In the genomic region with DNA sequence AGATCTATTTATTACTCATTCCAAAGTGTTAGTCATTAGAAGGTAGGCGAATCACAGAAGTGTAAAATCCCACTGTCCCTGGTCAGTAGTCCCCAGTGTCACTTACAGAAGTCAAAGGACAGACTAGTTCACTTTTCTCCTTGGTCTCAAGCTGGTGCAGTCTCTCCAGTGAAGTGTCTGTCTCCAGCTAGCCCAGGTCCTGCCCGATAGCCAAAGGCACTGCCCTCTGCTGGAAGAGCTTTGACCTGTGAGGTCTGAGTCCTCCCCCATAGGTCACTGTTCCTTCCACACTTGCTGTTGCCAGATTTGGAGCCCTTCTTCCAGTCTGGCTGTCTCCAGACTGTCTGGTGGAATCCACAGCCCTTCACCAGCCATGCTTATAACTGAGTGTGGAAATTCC, we compare ENCODE assay signal across 7 mouse cellular contexts. TPM values are rescaled to one million over a fixed set of nuclear protein-coding genes. Genes with fewer than 3 reads are reported as not detected.
A peak's percentile ranks its signal among the peaks of the same experiment; 100 is the strongest.
DNase-seq lines count a peak whose midpoint lies in the region.

No protein-coding gene starts in this region.

- H3K36me3 ChIP-seq in megakaryocyte, embryonic 14.5 days (replicated peaks; ENCODE audit: low read length) = peaks cover 9% of the 10 kb centered on the region

- H3K27me3 ChIP-seq in megakaryocyte, embryonic 14.5 days (replicated peaks) = peaks cover 7% of the 10 kb centered on the region

- H3K9me3 ChIP-seq in megakaryocyte, embryonic 14.5 days = peaks cover 7% of the 10 kb centered on the region; the same call in 1 of the 2 replicates

- H3K4me3 ChIP-seq in megakaryocyte, embryonic 14.5 days (replicated peaks) = peak overlapping the region; percentile 95

- H3K4me1 ChIP-seq in megakaryocyte, embryonic 14.5 days = peaks cover 5% of the 10 kb centered on the region; the same call in 1 of the 2 replicates

- peak; percentile 61 for DNase-seq in 3T3-L1 (ENCODE audit: low read depth, low spot score)
- DNase-seq in A20 (ENCODE audit: low read depth, low spot score) = peak; percentile 67
- DNase-seq in c-Kit-positive CD71-positive TER-119-positive erythroid progenitor cells, embryonic 14.5 days (ENCODE audit: low spot score) = peak; percentile 24
- peak; percentile 46 for DNase-seq in gastrocnemius, postnatal 25 days
- DNase-seq in kidney, postnatal 14 days = peak; percentile 51
- DNase-seq in thymus, postnatal 14 days = peak; percentile 27

RNA-seq across cellular contexts. Expression of gene Rap2c, which starts 2.1 kb away (rescaled TPM):
- total RNA-seq in gastrocnemius, postnatal 25 days (2021) = 10 to 100 TPM; 21.0 to 22.0 TPM
- 0.85 TPM in 1 of 2 replicates, not detected in the other for polyA plus RNA-seq in megakaryocyte, embryonic 14.5 days (2012; ENCODE audit: insufficient read depth, low replicate concordance)

Comparison
In these comparisons a context has a peak if more than half of its experiments do, and no peak if none do; other contexts are left out.
1. Peak in every context shown above with its lines: DNase-seq and H3K4me3 ChIP-seq.